Mouse (Mus musculus) brain, embryonic 14.5 days (tissue): ENCODE results near the gene Adcy5. TPM values are rescaled to one million over a fixed set of nuclear protein-coding genes. Genes with fewer than 3 reads are reported as not detected.

ENCODE experiments used
- DNase-seq: peaks from one replicate; pipeline ENCODE4 v3.0.0-alpha.2; 2011; ENCODE audit warnings: low read depth
- CTCF ChIP-seq: fragments of 200-500 bp; IDR thresholded peaks from 2 replicates; pipeline ENCODE4 v1.5.1; 2012; ENCODE audit warnings: inconsistent platforms, mild to moderate bottlenecking, moderate library complexity, borderline replicate concordance; ENCODE audit not compliant: insufficient read depth, insufficient read length; ENCODE audit errors: extremely low read depth
- POLR2A ChIP-seq: fragments of 200-500 bp; IDR thresholded peaks from 2 replicates; pipeline ENCODE4 v1.6.1; 2012; ENCODE audit warnings: mild to moderate bottlenecking, inconsistent platforms, borderline replicate concordance; ENCODE audit not compliant: poor library complexity, insufficient read depth, insufficient read length, severe bottlenecking; ENCODE audit errors: extremely low read depth
- polyA plus RNA-seq: library from polyadenylated mRNA; depleted of rRNA; stranded (reverse); fragments of >200 nt; gene quantifications from 2 replicates; pipeline ENCODE4 v1.2.3, GENCODE M21; 2012

Adcy5 gene
- polyA plus RNA-seq, 1 experiment: 36.2 TPM

DNA sequence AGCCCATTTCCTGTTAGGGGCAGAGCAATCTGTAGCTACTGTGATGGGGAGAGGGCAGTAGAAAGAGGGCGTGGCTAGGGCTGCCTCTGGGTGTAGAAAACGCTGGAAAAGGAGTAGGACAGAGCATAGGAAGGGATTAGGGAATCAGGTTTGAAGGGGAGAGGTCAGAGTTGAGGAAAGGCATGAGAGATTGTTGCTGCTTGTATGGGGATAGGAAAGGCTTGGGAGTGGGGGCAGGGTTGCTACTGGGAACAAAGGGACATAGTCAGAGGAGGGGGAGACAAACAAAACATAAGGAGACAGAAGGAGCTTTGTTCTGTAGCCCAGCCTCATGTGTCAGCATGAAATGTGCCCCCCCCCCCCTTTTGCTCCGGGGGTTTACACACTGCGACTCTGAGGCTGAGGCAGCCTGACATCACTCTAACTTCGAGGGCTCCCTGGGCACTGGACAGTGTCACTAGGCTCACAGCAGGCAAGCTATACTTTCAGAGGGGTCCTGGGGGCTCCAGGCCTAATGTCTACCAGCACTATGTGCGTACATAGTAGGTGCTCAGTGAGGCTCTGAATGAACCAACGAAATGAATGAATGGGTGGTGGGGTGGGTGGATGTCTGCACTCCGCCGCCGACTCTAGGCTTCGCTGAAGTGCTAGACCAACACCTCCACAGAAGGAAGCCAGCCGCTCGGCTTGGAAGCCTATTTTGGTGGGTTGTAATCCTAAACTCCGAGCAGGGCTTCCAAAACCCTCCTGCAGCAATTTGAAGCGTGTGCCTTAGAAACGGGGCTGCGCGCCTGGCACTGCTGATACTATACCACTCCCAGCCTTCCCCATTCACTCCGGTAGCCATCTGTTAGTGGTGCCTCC is 9.9 kb downstream of the Adcy5 start:
- peak; percentile 72 for DNase-seq

GRCm38 (mm10) chr16:35165361-35165760 is 10.7 kb downstream of the Adcy5 start:
- DNase-seq: no peak
- TF ChIP-seq CTCF (no peak), POLR2A (no peak)

More for the DNA sequence above, 9.9 kb downstream of the Adcy5 start:
- no peak for TF ChIP-seq CTCF
- TF ChIP-seq POLR2A: no peak

GRCm38 (mm10) chr16:35165788-35166187 is 11.1 kb downstream of the Adcy5 start:
- DNase-seq: peak; percentile 35
- TF ChIP-seq CTCF: no peak
- no peak for TF ChIP-seq POLR2A

GRCm38 (mm10) chr16:35169431-35169830 is 14.8 kb downstream of the Adcy5 start:
- TF ChIP-seq POLR2A (no peak), CTCF (no peak)
- no peak for DNase-seq

DNA sequence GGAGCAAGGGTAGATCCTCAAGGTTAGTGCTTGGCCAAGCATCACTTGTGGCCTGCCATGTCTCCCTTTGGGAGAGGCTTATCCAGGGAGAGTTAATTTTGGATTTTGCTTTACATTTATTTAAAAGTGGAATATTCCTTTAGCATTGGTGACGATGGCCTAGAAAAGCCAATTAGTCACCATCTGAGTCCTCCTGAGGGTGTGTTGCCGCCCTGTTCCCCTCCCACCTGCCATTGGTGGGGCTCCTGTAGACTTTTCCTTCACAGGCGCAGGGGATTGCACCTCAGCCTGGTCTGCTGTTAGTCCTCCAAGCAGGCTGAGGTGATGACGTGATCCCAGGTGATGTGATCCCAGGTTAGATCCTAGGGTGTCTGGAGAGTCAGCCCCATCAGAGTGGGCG is 17.5 kb downstream of the Adcy5 start:
- no peak for TF ChIP-seq CTCF
- no peak for TF ChIP-seq POLR2A
- no peak for DNase-seq

- DNase-seq: no peak
- no peak for TF ChIP-seq POLR2A
- no peak for TF ChIP-seq CTCF
Measured at GRCm38 (mm10) chr16:35178516-35178915, 23.8 kb downstream of the Adcy5 start.

DNA sequence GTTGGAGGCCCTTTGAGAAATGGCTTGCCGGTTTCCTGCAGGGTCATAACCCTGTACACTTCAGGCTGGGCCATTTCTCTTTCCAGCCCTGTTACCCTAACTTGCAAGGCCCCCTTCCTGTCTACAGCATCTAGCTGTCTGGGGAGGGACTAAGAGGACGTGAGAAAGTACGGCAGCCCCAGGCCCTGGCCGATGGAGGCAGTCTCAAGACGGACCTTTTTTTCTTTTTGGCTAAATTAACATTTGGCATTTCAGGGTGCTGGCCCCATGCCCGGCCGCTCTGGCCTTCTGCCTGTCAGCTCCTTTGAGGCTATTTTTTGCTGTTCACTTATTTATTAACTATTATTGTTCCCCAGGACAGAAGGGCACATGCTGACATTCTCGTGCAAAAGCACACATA is 24.4 kb downstream of the Adcy5 start:
- TF ChIP-seq POLR2A (no peak), CTCF (no peak)
- DNase-seq: peak; percentile 51

GRCm38 (mm10) chr16:35183161-35183560 is 28.5 kb downstream of the Adcy5 start:
- DNase-seq: peak; percentile 8
- TF ChIP-seq POLR2A (no peak), CTCF (no peak)

DNA sequence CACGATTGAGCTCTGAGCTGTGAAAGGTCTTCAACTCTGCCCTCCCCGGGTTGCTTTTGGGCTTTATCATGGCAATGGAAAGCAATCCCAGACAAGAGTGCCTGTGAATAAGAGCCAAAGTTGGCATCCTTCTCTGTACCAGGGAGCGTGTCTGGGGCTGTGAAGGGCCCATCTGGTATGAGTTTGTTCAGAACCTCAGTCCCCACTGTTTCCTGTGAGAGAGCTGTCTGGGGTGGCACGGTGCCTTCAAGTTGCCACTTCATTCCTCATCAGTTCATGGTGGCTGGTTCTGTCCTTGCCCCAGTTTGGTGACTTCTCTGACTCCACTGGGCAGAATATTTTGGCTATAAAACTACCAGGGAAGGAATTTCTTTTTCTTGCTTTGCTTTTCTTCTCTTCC is 33.4 kb downstream of the Adcy5 start:
- TF ChIP-seq POLR2A: no peak
- TF ChIP-seq CTCF: no peak
- DNase-seq: peak; percentile 47

DNA sequence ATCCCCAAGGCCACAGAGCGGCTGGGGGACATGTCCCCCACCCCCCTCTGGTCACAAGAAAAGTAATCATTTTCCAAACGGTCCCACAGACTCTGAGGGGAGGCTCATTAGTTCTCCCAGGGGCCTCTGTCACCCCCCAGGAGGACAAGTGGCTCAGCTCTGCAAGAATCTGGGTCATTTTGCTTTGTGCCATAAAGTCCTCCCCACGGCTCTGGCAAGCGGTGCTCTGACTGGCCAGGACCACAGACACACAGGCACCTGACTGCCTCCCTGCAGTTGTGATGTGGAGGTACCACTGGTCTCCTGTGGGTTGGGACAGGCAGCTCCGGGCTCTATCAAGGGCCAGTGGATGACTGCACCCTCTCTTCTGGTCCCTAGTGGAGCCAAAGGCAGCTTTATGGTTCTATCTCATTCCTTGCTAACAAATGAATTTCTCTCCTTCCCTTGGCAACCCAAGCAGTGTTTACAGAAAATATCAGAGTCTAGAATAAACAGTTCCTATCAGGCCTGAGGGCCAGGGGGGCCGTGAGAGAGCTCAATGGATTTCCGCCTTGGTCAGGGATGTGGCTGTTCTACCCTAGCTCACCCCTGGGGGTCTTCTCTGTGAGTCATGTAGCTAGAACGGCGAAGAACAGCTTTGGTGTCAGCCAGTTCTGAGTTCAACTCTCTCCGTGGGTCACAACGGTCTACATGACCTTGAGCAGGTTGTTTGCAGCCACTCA is 34.9 kb downstream of the Adcy5 start:
- DNase-seq: no peak
- TF ChIP-seq POLR2A (no peak), CTCF (no peak)

DNA sequence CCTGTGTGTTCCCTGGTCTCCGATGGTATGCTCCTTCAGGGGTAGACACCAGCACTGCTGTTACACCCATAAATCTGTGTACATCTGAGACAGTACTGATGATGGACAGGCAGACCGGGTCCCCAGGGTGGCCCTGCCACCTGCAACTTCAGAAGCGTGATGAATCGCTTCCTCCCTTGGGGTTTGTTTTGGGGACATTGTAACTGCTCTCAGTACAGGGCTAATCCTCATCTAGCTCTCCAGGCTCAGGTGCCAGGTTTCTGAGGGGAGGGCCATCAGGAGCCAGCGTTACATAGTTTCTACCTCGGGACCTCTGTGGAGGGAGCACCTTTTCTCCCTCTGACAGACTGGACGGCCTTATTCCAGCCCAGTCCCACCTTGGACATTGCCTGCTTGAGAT is 36.1 kb downstream of the Adcy5 start:
- no peak for TF ChIP-seq POLR2A
- TF ChIP-seq CTCF: no peak
- DNase-seq: no peak
